Mouse (Mus musculus): ENCODE results near the gene Cog8.

- TF ChIP-seq CTCF (IDR thresholded peaks at IDR 0.05; ENCODE audit: low read depth) (no peak), EP300 (IDR thresholded peaks at IDR 0.05; ENCODE audit: low read depth) (no peak)
These were observed 27.2 kb downstream of the Cog8 start for GRCm38 (mm10) chr8:107029310-107029709.

Data from liver, embryonic 14.5 days (tissue).